Mouse (Mus musculus): ENCODE results near the gene Hs2st1.

GRCm38 (mm10) chr3:144448977-144449376 is 121.0 kb downstream of the Hs2st1 start:
- TF ChIP-seq JUND (IDR thresholded peaks at IDR 0.05; ENCODE audit: low read depth, low read length) = no peak
- no peak for TF ChIP-seq SMC3 (IDR thresholded peaks at IDR 0.05; ENCODE audit: low read depth, low read length)
- no peak for TF ChIP-seq TAL1 (IDR thresholded peaks at IDR 0.05; ENCODE audit: low read length)
- TF ChIP-seq CTCF (IDR thresholded peaks at IDR 0.05 in 2 of 3, conservative IDR thresholded peaks at IDR 0.05 in 1 of 3; ENCODE audit: control insufficient read depth in 1 of 3, insufficient read depth in 1 of 3, low read depth in 2 of 3, low read length in 3 of 3, poor library complexity in 1 of 3, severe bottlenecking in 1 of 3) = no peak
- no peak for TF ChIP-seq ETS1 (IDR thresholded peaks at IDR 0.05; ENCODE audit: low read depth, low read length)
- TF ChIP-seq TCF12 (IDR thresholded peaks at IDR 0.05; ENCODE audit: low read depth, low read length) = no peak
- TF ChIP-seq POLR2A (IDR thresholded peaks at IDR 0.05; ENCODE audit: control insufficient read depth in 1 of 2, insufficient read depth in 1 of 2, low read depth in 1 of 2, low read length in 2 of 2, poor library complexity in 1 of 2) = no peak
- no peak for TF ChIP-seq EP300 (IDR thresholded peaks at IDR 0.05; ENCODE audit: low read depth in 1 of 2, low read length in 2 of 2)
- TF ChIP-seq POLR2AphosphoS2 (IDR thresholded peaks at IDR 0.05; ENCODE audit: low read length) = no peak
- no peak for TF ChIP-seq ZC3H11A (IDR thresholded peaks at IDR 0.05; ENCODE audit: low read depth, low read length)
- no peak for TF ChIP-seq E2F4 (IDR thresholded peaks at IDR 0.05; ENCODE audit: borderline replicate concordance, low read depth, low read length)
- TF ChIP-seq KAT2A (conservative IDR thresholded peaks at IDR 0.05; ENCODE audit: low read depth, low read length) = no peak
- no peak for TF ChIP-seq MEF2A (IDR thresholded peaks at IDR 0.05; ENCODE audit: extremely low read depth, insufficient replicate concordance, low read depth, low read length, poor library complexity, severe bottlenecking)
- no peak for TF ChIP-seq MAX (IDR thresholded peaks at IDR 0.05; ENCODE audit: low read length)

Measured in MEL (cell line).